Mouse (Mus musculus) liver, embryonic 14.5 days (tissue): Measurements from ENCODE around the gene Stard7.

Source experiments
- CTCF ChIP-seq: IDR thresholded peaks from 2 replicates; pipeline ENCODE4 v1.5.1; 2016; ENCODE audit warnings: antibody characterized with exemption, low read depth, control low read depth
- EP300 ChIP-seq: IDR thresholded peaks from 2 replicates; pipeline ENCODE4 v1.6.1; 2016; ENCODE audit warnings: antibody characterized with exemption, low read depth

DNA sequence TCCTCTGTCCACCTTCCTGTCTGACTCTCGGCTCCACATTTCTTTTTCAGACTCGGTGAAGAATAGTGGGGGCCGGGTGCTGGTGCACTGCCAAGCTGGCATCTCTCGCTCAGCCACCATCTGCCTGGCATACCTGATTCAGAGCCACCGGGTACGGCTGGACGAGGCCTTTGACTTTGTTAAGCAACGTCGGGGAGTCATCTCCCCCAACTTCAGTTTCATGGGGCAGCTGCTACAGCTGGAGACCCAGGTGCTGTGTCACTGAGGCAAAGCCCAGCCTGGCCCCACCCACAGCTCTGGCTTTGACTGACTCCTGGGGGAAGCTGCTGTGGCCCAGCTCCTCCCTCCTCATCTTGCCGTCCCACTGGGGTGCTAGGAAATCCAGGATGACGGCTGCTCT lies 67.5 kb downstream of the Stard7 start:
- TF ChIP-seq CTCF (no peak), EP300 (no peak)
